Mouse (Mus musculus) CD4-positive, CD25-positive, alpha-beta regulatory T cell, adult 2 months (primary cell): ENCODE data around the gene Tek.

Source experiments
- DNase-seq: peaks from one replicate; pipeline ENCODE4 v3.0.0-alpha.2; 2012; ENCODE audit warnings: low read depth, low spot score

Tek gene

GRCm38 (mm10) chr4:94803187-94803586 is 64.1 kb downstream of the Tek start:
- DNase-seq: no peak

DNA sequence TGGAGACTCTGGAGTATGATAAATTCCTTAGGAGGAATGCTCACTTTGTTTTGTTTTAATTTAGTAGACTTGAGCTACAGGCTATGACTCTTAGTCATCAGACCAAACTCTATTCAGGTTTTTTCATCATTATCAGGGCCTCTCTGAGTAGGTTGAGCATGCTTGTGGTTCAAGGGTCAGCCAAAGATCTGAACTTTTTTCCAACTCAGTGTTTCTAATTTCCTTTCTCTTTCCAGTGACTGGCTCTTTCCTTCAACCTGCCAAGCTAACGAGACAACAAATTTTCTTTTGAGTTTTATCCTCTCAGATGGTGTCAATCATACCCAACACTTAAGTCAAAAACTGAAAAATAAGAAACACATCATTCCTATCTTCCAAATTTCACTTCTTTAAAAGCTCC is 71.5 kb downstream of the Tek start:
- DNase-seq: no peak

GRCm38 (mm10) chr4:94826891-94827290 is 87.8 kb downstream of the Tek start:
- no peak for DNase-seq

GRCm38 (mm10) chr4:94827429-94827828 is 88.3 kb downstream of the Tek start:
- no peak for DNase-seq

DNA sequence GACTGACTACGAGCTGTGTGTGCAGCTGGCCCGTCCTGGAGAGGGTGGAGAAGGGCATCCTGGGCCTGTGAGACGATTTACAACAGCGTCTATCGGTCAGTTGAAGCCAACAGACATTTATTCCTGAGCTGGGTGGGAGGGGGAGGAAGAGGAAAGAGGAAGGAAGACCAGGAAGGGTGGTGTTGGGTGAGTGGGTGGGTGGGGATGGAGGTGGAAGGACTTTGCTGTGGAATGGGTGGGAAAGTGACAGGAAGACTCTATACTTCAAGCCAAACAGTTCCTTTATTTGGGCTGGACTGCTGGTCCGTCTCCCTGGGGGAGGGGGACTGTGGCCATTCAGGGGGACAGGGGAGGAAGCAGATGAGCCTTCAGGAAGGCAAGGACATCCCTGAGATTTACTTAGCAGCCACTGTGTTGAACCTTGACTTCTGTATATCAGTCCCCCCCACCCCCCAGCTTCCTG is 90.9 kb downstream of the Tek start:
- no peak for DNase-seq

- DNase-seq: no peak
Observed at GRCm38 (mm10) chr4:94837061-94837460, 98.0 kb downstream of the Tek start.

DNA sequence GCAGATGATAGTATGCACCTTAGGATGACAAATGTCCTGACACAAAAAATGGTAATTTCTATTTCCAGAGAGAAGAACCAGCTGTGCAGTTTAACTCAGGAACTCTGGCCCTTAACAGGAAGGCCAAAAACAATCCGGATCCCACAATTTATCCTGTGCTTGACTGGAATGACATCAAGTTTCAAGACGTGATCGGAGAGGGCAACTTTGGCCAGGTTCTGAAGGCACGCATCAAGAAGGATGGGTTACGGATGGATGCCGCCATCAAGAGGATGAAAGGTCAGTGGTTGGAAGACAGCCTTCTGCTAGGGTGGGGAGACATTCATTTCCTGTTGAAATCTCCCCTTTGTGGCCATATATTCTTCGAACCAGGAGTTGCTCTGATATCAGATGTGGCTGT is 114.2 kb downstream of the Tek start:
- DNase-seq: no peak

- DNase-seq: no peak
Observed at GRCm38 (mm10) chr4:94854270-94854669, 115.2 kb downstream of the Tek start.

- DNase-seq: no peak
Observed at GRCm38 (mm10) chr4:94855201-94855600, 116.1 kb downstream of the Tek start.

DNA sequence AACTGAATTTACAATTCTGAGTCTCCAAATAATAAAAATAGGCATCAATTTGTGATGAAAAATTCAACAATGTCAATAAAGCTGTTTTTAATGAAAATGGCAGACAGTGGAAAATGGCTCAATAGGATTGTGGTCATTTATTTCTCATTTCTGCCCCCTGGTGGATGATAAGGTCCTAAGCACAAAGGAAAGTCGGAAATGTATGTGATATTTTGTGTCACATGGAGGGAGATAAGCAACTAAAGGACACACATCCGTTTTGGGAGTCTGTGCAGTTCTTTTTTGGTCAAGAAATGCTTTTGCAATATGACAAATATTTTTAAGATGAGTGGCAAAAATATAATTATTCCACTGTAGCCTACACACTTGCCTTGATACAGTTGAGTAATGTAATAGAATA is 161.7 kb downstream of the Tek start:
- peak; percentile 10 for DNase-seq

GRCm38 (mm10) chr4:94901780-94902179 is 162.7 kb downstream of the Tek start:
- no peak for DNase-seq
